Mouse (Mus musculus): ENCODE data around the gene Kdm4d.
"Not testable (repeated sequence)": the region's sequence is repeated elsewhere in the genome, so short reads cannot be mapped to it uniquely, and the experiment has no call there.

Gene Kdm4d

DNA sequence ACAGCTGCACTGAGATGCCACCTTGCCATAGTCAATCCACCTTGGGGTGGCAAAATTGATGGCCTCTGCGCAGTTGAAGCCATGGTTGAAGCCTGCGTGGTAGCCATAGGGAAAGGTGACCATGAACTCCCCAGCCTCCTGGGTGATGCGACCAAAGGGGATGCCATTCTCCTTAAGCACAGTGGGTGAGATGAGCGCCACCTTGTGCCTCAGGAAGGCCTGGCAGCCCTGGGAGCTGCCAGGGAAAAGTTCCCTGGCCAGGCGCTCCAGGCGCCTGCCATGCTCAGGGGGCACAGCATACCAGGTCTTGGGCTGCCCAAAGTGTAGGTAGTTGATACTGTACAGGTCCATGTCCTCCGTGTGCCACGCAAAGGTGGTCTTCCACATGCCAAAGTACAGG, 49.2 kb downstream of the Kdm4d start:
- DNase-seq (ENCODE audit: low spot score in 2 of 2): not testable (repeated sequence)

DNA sequence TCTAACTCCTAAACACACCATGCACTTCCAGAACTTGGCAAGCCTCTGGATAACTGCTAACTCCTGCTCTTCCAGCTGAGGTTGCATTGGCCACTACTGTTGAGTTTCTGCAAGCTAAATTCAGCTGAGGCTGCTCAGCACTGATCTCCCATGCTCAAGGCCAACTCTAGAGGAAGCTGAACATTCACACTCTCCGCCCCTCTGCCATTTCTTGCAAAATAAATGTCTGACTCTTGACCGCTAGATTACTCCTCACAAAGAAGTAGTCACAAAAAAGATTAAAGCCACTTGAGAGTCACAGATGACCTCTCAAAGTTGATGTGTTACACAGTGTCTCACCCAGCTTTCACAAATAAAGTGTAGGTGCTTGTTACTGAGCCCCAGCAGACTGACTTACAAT, 53.2 kb downstream of the Kdm4d start:
- DNase-seq (ENCODE audit: low spot score in 2 of 2): not testable (repeated sequence)

DNA sequence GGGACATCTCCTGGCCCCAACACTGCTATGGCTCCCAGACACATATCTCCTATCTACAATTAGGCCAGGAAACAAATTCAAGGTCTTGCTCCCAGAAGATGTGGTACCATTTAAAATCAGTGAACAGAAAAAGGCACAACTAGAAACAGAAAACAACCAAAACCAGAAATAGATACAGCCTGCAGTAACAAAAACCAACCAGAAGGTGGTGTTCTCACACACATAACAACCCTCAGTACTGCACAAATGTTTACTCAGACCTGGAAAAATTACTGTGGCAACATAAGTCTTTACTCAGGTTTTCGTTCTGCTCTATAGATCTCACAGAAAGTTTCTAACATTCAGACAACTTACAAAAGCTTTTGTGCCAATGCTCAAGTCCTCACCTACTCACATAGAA, 59.9 kb downstream of the Kdm4d start:
- DNase-seq (ENCODE audit: low spot score in 2 of 2): no peak

GRCm38 (mm10) chr9:14433252-14433939, 66.9 kb downstream of the Kdm4d start:
- no peak for DNase-seq (ENCODE audit: low spot score in 2 of 2)

Data from heart, adult 9 months (tissue).